Mouse (Mus musculus): ENCODE measurements at regions not wholly inside any gene's neighbourhood (a gene's known extent, or its start where the extent isn't known, plus 50 kb on each side); places are given as distances from the start of the nearest gene placed in this dataset.
"Not testable (repeated sequence)": the region's sequence is repeated elsewhere in the genome, so short reads cannot be mapped to it uniquely, and the experiment has no call there.

- Histone ChIP-seq H3K27me3 (ENCODE audit: control insufficient read depth, insufficient read depth, low read length) (no peaks in the 10 kb centered on the region), H3K4me1 (ENCODE audit: control insufficient read depth, insufficient read depth, low read length) (no peaks in the 10 kb centered on the region; the same call in 1 of the 2 replicates), H3K36me3 (ENCODE audit: control insufficient read depth, insufficient read depth, low read length) (no peaks in the 10 kb centered on the region), H3K4me3 (ENCODE audit: control insufficient read depth, low read depth, low read length) (no peak overlapping the region), H3K27ac (ENCODE audit: control insufficient read depth, insufficient read depth, low read depth, low read length) (no peak overlapping the region)
- no peak for TF ChIP-seq POLR2A (IDR thresholded peaks at IDR 0.05; ENCODE audit: control insufficient read depth, low read depth, low read length)
- TF ChIP-seq CTCF (IDR thresholded peaks at IDR 0.05; ENCODE audit: control insufficient read depth, insufficient read depth, insufficient replicate concordance, low read depth, low read length) = no peak
These were observed 201.6 kb upstream of the Nectin1 start for GRCm38 (mm10) chr9:43542077-43542654.

GRCm38 (mm10) chr9:43545081-43545565, 198.7 kb upstream of the Nectin1 start:
- Histone ChIP-seq H3K36me3 (ENCODE audit: control insufficient read depth, insufficient read depth, low read length) (no peaks in the 10 kb centered on the region), H3K4me1 (ENCODE audit: control insufficient read depth, insufficient read depth, low read length) (no peaks in the 10 kb centered on the region; the same call in 1 of the 2 replicates), H3K4me3 (ENCODE audit: control insufficient read depth, low read depth, low read length) (no peak overlapping the region), H3K27me3 (ENCODE audit: control insufficient read depth, insufficient read depth, low read length) (no peaks in the 10 kb centered on the region), H3K27ac (ENCODE audit: control insufficient read depth, insufficient read depth, low read depth, low read length) (no peak overlapping the region)
- no peak for TF ChIP-seq CTCF (IDR thresholded peaks at IDR 0.05; ENCODE audit: control insufficient read depth, insufficient read depth, insufficient replicate concordance, low read depth, low read length)
- TF ChIP-seq POLR2A (IDR thresholded peaks at IDR 0.05; ENCODE audit: control insufficient read depth, low read depth, low read length) = no peak

GRCm38 (mm10) chr9:43548883-43549282, 194.9 kb upstream of the Nectin1 start:
- Histone ChIP-seq H3K4me1 (ENCODE audit: control insufficient read depth, insufficient read depth, low read length) (no peaks in the 10 kb centered on the region; the same call in 1 of the 2 replicates), H3K27ac (ENCODE audit: control insufficient read depth, insufficient read depth, low read depth, low read length) (no peak overlapping the region), H3K36me3 (ENCODE audit: control insufficient read depth, insufficient read depth, low read length) (no peaks in the 10 kb centered on the region), H3K27me3 (ENCODE audit: control insufficient read depth, insufficient read depth, low read length) (no peaks in the 10 kb centered on the region), H3K4me3 (ENCODE audit: control insufficient read depth, low read depth, low read length) (no peak overlapping the region)
- TF ChIP-seq CTCF (IDR thresholded peaks at IDR 0.05; ENCODE audit: control insufficient read depth, insufficient read depth, insufficient replicate concordance, low read depth, low read length) (no peak), POLR2A (IDR thresholded peaks at IDR 0.05; ENCODE audit: control insufficient read depth, low read depth, low read length) (no peak)

GRCm38 (mm10) chr9:43549293-43549692, 194.5 kb upstream of the Nectin1 start:
- H3K36me3 ChIP-seq (ENCODE audit: control insufficient read depth, insufficient read depth, low read length) = no peaks in the 10 kb centered on the region
- H3K27me3 ChIP-seq (ENCODE audit: control insufficient read depth, insufficient read depth, low read length) = no peaks in the 10 kb centered on the region
- TF ChIP-seq CTCF (IDR thresholded peaks at IDR 0.05; ENCODE audit: control insufficient read depth, insufficient read depth, insufficient replicate concordance, low read depth, low read length) (no peak), POLR2A (IDR thresholded peaks at IDR 0.05; ENCODE audit: control insufficient read depth, low read depth, low read length) (no peak)
- no peaks in the 10 kb centered on the region; the same call in 1 of the 2 replicates for H3K4me1 ChIP-seq (ENCODE audit: control insufficient read depth, insufficient read depth, low read length)
- no peak overlapping the region for H3K4me3 ChIP-seq (ENCODE audit: control insufficient read depth, low read depth, low read length)
- H3K27ac ChIP-seq (ENCODE audit: control insufficient read depth, insufficient read depth, low read depth, low read length) = no peak overlapping the region

- not testable (repeated sequence) for H3K36me3 ChIP-seq (ENCODE audit: control insufficient read depth, insufficient read depth, low read length); H3K27ac ChIP-seq (ENCODE audit: control insufficient read depth, insufficient read depth, low read depth, low read length); H3K27me3 ChIP-seq (ENCODE audit: control insufficient read depth, insufficient read depth, low read length); H3K4me3 ChIP-seq (ENCODE audit: control insufficient read depth, low read depth, low read length); H3K4me1 ChIP-seq (ENCODE audit: control insufficient read depth, insufficient read depth, low read length)
These were observed 191.0 kb upstream of the Nectin1 start for GRCm38 (mm10) chr9:43552758-43553157.

GRCm38 (mm10) chr9:43562016-43562415, 181.8 kb upstream of the Nectin1 start:
- no peaks in the 10 kb centered on the region for H3K36me3 ChIP-seq (ENCODE audit: control insufficient read depth, insufficient read depth, low read length)
- no peaks in the 10 kb centered on the region for H3K27me3 ChIP-seq (ENCODE audit: control insufficient read depth, insufficient read depth, low read length)
- H3K4me1 ChIP-seq (ENCODE audit: control insufficient read depth, insufficient read depth, low read length) = no peaks in the 10 kb centered on the region
- no peak for TF ChIP-seq CTCF (IDR thresholded peaks at IDR 0.05; ENCODE audit: control insufficient read depth, insufficient read depth, insufficient replicate concordance, low read depth, low read length)
- TF ChIP-seq POLR2A (IDR thresholded peaks at IDR 0.05; ENCODE audit: control insufficient read depth, low read depth, low read length) = no peak
- no peak overlapping the region for H3K27ac ChIP-seq (ENCODE audit: control insufficient read depth, insufficient read depth, low read depth, low read length)
- H3K4me3 ChIP-seq (ENCODE audit: control insufficient read depth, low read depth, low read length) = no peak overlapping the region

GRCm38 (mm10) chr9:43564239-43564906, 179.4 kb upstream of the Nectin1 start:
- Histone ChIP-seq H3K4me1 (ENCODE audit: control insufficient read depth, insufficient read depth, low read length) (no peaks in the 10 kb centered on the region), H3K4me3 (ENCODE audit: control insufficient read depth, low read depth, low read length) (no peak overlapping the region), H3K36me3 (ENCODE audit: control insufficient read depth, insufficient read depth, low read length) (no peaks in the 10 kb centered on the region), H3K27ac (ENCODE audit: control insufficient read depth, insufficient read depth, low read depth, low read length) (no peak overlapping the region), H3K27me3 (ENCODE audit: control insufficient read depth, insufficient read depth, low read length) (no peaks in the 10 kb centered on the region)
- TF ChIP-seq CTCF (IDR thresholded peaks at IDR 0.05; ENCODE audit: control insufficient read depth, insufficient read depth, insufficient replicate concordance, low read depth, low read length) = no peak
- no peak for TF ChIP-seq POLR2A (IDR thresholded peaks at IDR 0.05; ENCODE audit: control insufficient read depth, low read depth, low read length)
